Mouse (Mus musculus) ovary, postnatal 10 days (tissue): ENCODE results near the gene Fbxo7.
A peak's percentile ranks its signal among the peaks of the same experiment; 100 is the strongest.

Source experiments
- DNase-seq: peaks from one replicate; pipeline ENCODE4 v3.0.0; 2022; ENCODE audit warnings: low spot score

The Fbxo7 gene

GRCm38 (mm10) chr10:86043651-86044050 lies 21.9 kb downstream of the Fbxo7 start:
- no peak for DNase-seq

GRCm38 (mm10) chr10:86044066-86044465 lies 22.3 kb downstream of the Fbxo7 start:
- DNase-seq = no peak

- DNase-seq = no peak
These were observed 24.6 kb downstream of the Fbxo7 start for GRCm38 (mm10) chr10:86046371-86046770.

- no peak for DNase-seq
These were observed 26.0 kb downstream of the Fbxo7 start for GRCm38 (mm10) chr10:86047786-86048185.

GRCm38 (mm10) chr10:86050522-86050921 lies 28.8 kb downstream of the Fbxo7 start:
- no peak for DNase-seq

GRCm38 (mm10) chr10:86052818-86053522 lies 31.2 kb downstream of the Fbxo7 start:
- no peak for DNase-seq

GRCm38 (mm10) chr10:86056297-86056903 lies 34.6 kb downstream of the Fbxo7 start:
- DNase-seq = no peak

- no peak for DNase-seq
These were observed 35.5 kb downstream of the Fbxo7 start for GRCm38 (mm10) chr10:86057286-86057685.

- no peak for DNase-seq
These were observed 35.9 kb downstream of the Fbxo7 start for GRCm38 (mm10) chr10:86057712-86058111.

- DNase-seq = no peak
These were observed 38.5 kb downstream of the Fbxo7 start for GRCm38 (mm10) chr10:86060267-86060666.

- DNase-seq = no peak
These were observed 40.7 kb downstream of the Fbxo7 start for GRCm38 (mm10) chr10:86062261-86063017.

- DNase-seq = no peak
These were observed 41.2 kb downstream of the Fbxo7 start for GRCm38 (mm10) chr10:86063018-86063384.

- peak; percentile 38 for DNase-seq
These were observed 43.2 kb downstream of the Fbxo7 start for GRCm38 (mm10) chr10:86064937-86065336.

- DNase-seq = no peak
These were observed 43.9 kb downstream of the Fbxo7 start for GRCm38 (mm10) chr10:86065661-86066060.

- DNase-seq = no peak
These were observed 44.9 kb downstream of the Fbxo7 start for GRCm38 (mm10) chr10:86066651-86067050.

- DNase-seq = no peak
These were observed 46.1 kb downstream of the Fbxo7 start for GRCm38 (mm10) chr10:86067911-86068310.

GRCm38 (mm10) chr10:86069341-86069740 lies 47.6 kb downstream of the Fbxo7 start:
- DNase-seq = no peak

- DNase-seq = no peak
These were observed 49.0 kb downstream of the Fbxo7 start for GRCm38 (mm10) chr10:86070751-86071150.

GRCm38 (mm10) chr10:86074134-86074533 lies 52.4 kb downstream of the Fbxo7 start:
- DNase-seq = no peak

GRCm38 (mm10) chr10:86074971-86075711 lies 53.4 kb downstream of the Fbxo7 start:
- no peak for DNase-seq

- DNase-seq = no peak
These were observed 55.5 kb downstream of the Fbxo7 start for GRCm38 (mm10) chr10:86077272-86077671.

GRCm38 (mm10) chr10:86078761-86079160 lies 57.0 kb downstream of the Fbxo7 start:
- no peak for DNase-seq
